Mouse (Mus musculus): ENCODE data around the gene Tapbpl. TPM values are rescaled to one million over a fixed set of nuclear protein-coding genes. Genes with fewer than 3 reads are reported as not detected.

Tapbpl gene
- total and polyA plus RNA-seq, 3 experiments: 4.1 to 7.4 (median 6.6) TPM

DNA sequence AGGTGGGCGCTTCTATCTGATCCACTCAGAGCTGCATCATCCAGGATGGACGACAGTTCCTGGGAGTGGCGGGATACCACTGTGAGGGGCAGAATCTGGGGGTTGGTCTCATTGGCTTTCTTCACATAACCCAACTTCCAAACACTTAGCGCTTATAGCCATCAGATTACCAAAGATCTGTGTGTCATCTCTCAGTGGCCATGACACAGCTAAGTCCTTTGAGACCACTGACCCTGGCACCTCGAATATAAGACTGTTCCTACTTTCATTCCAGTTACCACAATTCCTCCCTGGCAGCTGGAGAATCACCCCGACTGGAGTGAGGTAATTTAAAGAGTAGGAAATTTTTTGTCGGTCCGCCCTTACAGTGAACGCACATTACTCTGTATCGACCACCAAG lies 45.5 kb downstream of the Tapbpl start:
- H3K4me1 ChIP-seq (ENCODE audit: control insufficient read depth, insufficient read depth, low read length): peaks cover 2% of the 10 kb centered on the region
- no peaks in the 10 kb centered on the region for H3K79me2 ChIP-seq (replicated peaks; ENCODE audit: control insufficient read depth, insufficient read depth, low read length)
- H3K27ac ChIP-seq: no peak overlapping the region
- H3K27me3 ChIP-seq (ENCODE audit: control insufficient read depth, insufficient read depth, low read length): no peaks in the 10 kb centered on the region
- DNase-seq: no peak
- H3K36me3 ChIP-seq (ENCODE audit: control insufficient read depth, insufficient read depth, low read length): no peaks in the 10 kb centered on the region
- intact Hi-C loops (cut with DNase I): no loop called here
- TF ChIP-seq CTCF (IDR thresholded peaks at IDR 0.05): no peak
- TF ChIP-seq EP300 (IDR thresholded peaks at IDR 0.05; ENCODE audit: insufficient read depth, low read depth, low read length): no peak
- no peak for TF ChIP-seq POLR2A (IDR thresholded peaks at IDR 0.05; ENCODE audit: insufficient read depth, low read depth, low read length)
- WGBS: 92% methylated on average over 10 of the region's 10 CpGs
- no peak overlapping the region for H3K9ac ChIP-seq (ENCODE audit: low read depth, low read length)
- H3K4me3 ChIP-seq: no peak overlapping the region

GRCm38 (mm10) chr6:125182133-125182532 lies 49.5 kb downstream of the Tapbpl start:
- intact Hi-C loops (cut with DNase I): no loop called here
- DNase-seq: no peak
- no peak overlapping the region for H3K27ac ChIP-seq
- H3K9ac ChIP-seq (ENCODE audit: low read depth, low read length): no peak overlapping the region
- no peaks in the 10 kb centered on the region for H3K79me2 ChIP-seq (replicated peaks; ENCODE audit: control insufficient read depth, insufficient read depth, low read length)
- no peak overlapping the region for H3K4me3 ChIP-seq
- no peaks in the 10 kb centered on the region for H3K36me3 ChIP-seq (ENCODE audit: control insufficient read depth, insufficient read depth, low read length)
- TF ChIP-seq CTCF (IDR thresholded peaks at IDR 0.05): no peak
- no peak for TF ChIP-seq EP300 (IDR thresholded peaks at IDR 0.05; ENCODE audit: insufficient read depth, low read depth, low read length)
- TF ChIP-seq POLR2A (IDR thresholded peaks at IDR 0.05; ENCODE audit: insufficient read depth, low read depth, low read length): no peak
- 51% methylated on average over 5 of the region's 5 CpGs for WGBS
- no peaks in the 10 kb centered on the region; the same call in 1 of the 2 replicates for H3K4me1 ChIP-seq (ENCODE audit: control insufficient read depth, insufficient read depth, low read length)
- H3K27me3 ChIP-seq (ENCODE audit: control insufficient read depth, insufficient read depth, low read length): no peaks in the 10 kb centered on the region

DNA sequence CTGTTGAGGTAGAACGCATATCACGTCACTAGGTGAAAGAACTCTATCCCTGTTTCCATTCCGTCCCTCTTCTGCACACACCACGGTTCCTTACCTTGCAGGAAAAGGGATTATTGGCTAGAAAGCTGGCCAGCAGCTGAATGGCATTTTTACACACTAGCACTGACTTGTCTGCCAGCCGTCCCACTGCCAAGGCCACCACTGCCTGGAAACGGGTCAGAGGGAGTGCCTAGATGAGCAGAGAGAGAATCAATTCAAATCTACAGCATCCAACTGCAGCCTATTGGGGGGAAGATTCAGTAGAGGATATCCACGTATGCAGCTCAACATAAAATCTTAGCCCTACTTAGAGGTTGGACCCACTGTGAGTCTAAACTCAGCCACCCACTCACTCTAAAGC lies 52.1 kb downstream of the Tapbpl start:
- H3K4me3 ChIP-seq: no peak overlapping the region

GRCm38 (mm10) chr6:125175469-125175868 lies 56.2 kb downstream of the Tapbpl start:
- H3K4me3 ChIP-seq: no peak overlapping the region
- H3K79me2 ChIP-seq (replicated peaks; ENCODE audit: control insufficient read depth, insufficient read depth, low read length): no peaks in the 10 kb centered on the region
- no peaks in the 10 kb centered on the region for H3K4me1 ChIP-seq (ENCODE audit: control insufficient read depth, insufficient read depth, low read length)
- WGBS: 93% methylated on average over 5 of the region's 5 CpGs
- DNase-seq: no peak
- no peaks in the 10 kb centered on the region for H3K27me3 ChIP-seq (ENCODE audit: control insufficient read depth, insufficient read depth, low read length)
- TF ChIP-seq EP300 (IDR thresholded peaks at IDR 0.05; ENCODE audit: insufficient read depth, low read depth, low read length) (no peak), POLR2A (IDR thresholded peaks at IDR 0.05; ENCODE audit: insufficient read depth, low read depth, low read length) (no peak)
- H3K27ac ChIP-seq: no peak overlapping the region
- H3K36me3 ChIP-seq (ENCODE audit: control insufficient read depth, insufficient read depth, low read length): no peaks in the 10 kb centered on the region
- intact Hi-C loops (cut with DNase I): no loop called here
- no peak overlapping the region for H3K9ac ChIP-seq (ENCODE audit: low read depth, low read length)

More for the DNA sequence above, 52.1 kb downstream of the Tapbpl start:
- intact Hi-C loops (cut with DNase I): no loop called here
- Histone ChIP-seq H3K27me3 (ENCODE audit: control insufficient read depth, insufficient read depth, low read length) (no peaks in the 10 kb centered on the region), H3K27ac (no peak overlapping the region), H3K79me2 (replicated peaks; ENCODE audit: control insufficient read depth, insufficient read depth, low read length) (no peaks in the 10 kb centered on the region), H3K9ac (ENCODE audit: low read depth, low read length) (no peak overlapping the region), H3K36me3 (ENCODE audit: control insufficient read depth, insufficient read depth, low read length) (no peaks in the 10 kb centered on the region), H3K4me1 (ENCODE audit: control insufficient read depth, insufficient read depth, low read length) (no peaks in the 10 kb centered on the region; the same call in 1 of the 2 replicates)
- peak in 1 of 2 experiments; percentile 12 for DNase-seq
- WGBS: 91% methylated on average over 7 of the region's 7 CpGs
- TF ChIP-seq EP300 (IDR thresholded peaks at IDR 0.05; ENCODE audit: insufficient read depth, low read depth, low read length): no peak
- no peak for TF ChIP-seq CTCF (IDR thresholded peaks at IDR 0.05)
- no peak for TF ChIP-seq POLR2A (IDR thresholded peaks at IDR 0.05; ENCODE audit: insufficient read depth, low read depth, low read length)

Small RNA genes lying within 50 kb of the gene (microRNA-seq; reads per million reads assigned to microRNA genes)
- 2.3 to 3.9 reads per million in 2 experiments for gene Mir3098
- gene Mir8113: 0 reads per million in 2 experiments

Other genes with a start within 250 kb of the Tapbpl start
- gene Pianp, start 235.2 kb downstream of the Tapbpl start, total RNA-seq (2021): under 1 TPM; 0.43 to 0.50 TPM
- 1.7 and 2.0 TPM in 2 replicates for gene Pianp, start 235.2 kb downstream of the Tapbpl start, polyA plus RNA-seq (2012; rRNA removed)
- gene Zfp384, start 222.7 kb downstream of the Tapbpl start, total RNA-seq (2021): 10 to 100 TPM; 22.4 to 22.8 TPM
- gene Zfp384, start 222.7 kb downstream of the Tapbpl start, polyA plus RNA-seq (2012; rRNA removed): 28.2 and 33.5 TPM in 2 replicates
- gene Ing4, start 192.1 kb downstream of the Tapbpl start, total RNA-seq (2021): 10 to 100 TPM; 26.1 to 27.1 TPM
- 26.3 and 36.2 TPM in 2 replicates for gene Ing4, start 192.1 kb downstream of the Tapbpl start, polyA plus RNA-seq (2012; rRNA removed)
- gene Acrbp, start 182.2 kb downstream of the Tapbpl start, total RNA-seq (2021): 1 to 10 TPM; 1.9 to 2.3 TPM
- gene Acrbp, start 182.2 kb downstream of the Tapbpl start, polyA plus RNA-seq (2012; rRNA removed): 13.6 and 16.3 TPM in 2 replicates
- under 1 TPM in 1 of 2 experiments, not detected in 1; 0.20 TPM for gene Lpar5, start 163.9 kb downstream of the Tapbpl start, total RNA-seq (2021)
- 1.2 and 2.3 TPM in 2 replicates for gene Lpar5, start 163.9 kb downstream of the Tapbpl start, polyA plus RNA-seq (2012; rRNA removed)
- 100 to 1,000 TPM in 1 of 2 experiments, 10 to 100 TPM in 1; 97.1 to 113 TPM for gene Chd4, start 135.9 kb downstream of the Tapbpl start, total RNA-seq (2021)
- 28.3 and 31.6 TPM in 2 replicates for gene Chd4, start 135.9 kb downstream of the Tapbpl start, polyA plus RNA-seq (2012; rRNA removed)
- gene Nop2, start 100.0 kb downstream of the Tapbpl start, total RNA-seq (2021): 10 to 100 TPM; 18.9 to 20.3 TPM
- 8.3 and 13.6 TPM in 2 replicates for gene Nop2, start 100.0 kb downstream of the Tapbpl start, polyA plus RNA-seq (2012; rRNA removed)
- gene Iffo1, start 86.6 kb downstream of the Tapbpl start, total RNA-seq (2021): 1 to 10 TPM; 5.7 to 7.0 TPM
- gene Iffo1, start 86.6 kb downstream of the Tapbpl start, polyA plus RNA-seq (2012; rRNA removed): 19.7 and 21.8 TPM in 2 replicates
- 1,000 to 10,000 TPM; 4,018 to 4,312 TPM for gene Gapdh, start 65.4 kb downstream of the Tapbpl start, total RNA-seq (2021)
- 7,726 and 8,318 TPM in 2 replicates for gene Gapdh, start 65.4 kb downstream of the Tapbpl start, polyA plus RNA-seq (2012; rRNA removed)
- gene Ncapd2, start 40.2 kb downstream of the Tapbpl start, total RNA-seq (2021): 10 to 100 TPM; 17.6 TPM
- 34.0 and 40.2 TPM in 2 replicates for gene Ncapd2, start 40.2 kb downstream of the Tapbpl start, polyA plus RNA-seq (2012; rRNA removed)
- gene Mrpl51, start 40.1 kb downstream of the Tapbpl start, total RNA-seq (2021): 100 to 1,000 TPM; 303 to 343 TPM
- gene Mrpl51, start 40.1 kb downstream of the Tapbpl start, polyA plus RNA-seq (2012; rRNA removed): 166 and 170 TPM in 2 replicates
- gene Vamp1, start 16.3 kb downstream of the Tapbpl start, total RNA-seq (2021): 1 to 10 TPM; 4.9 to 5.3 TPM
- 14.1 and 20.4 TPM in 2 replicates for gene Vamp1, start 16.3 kb downstream of the Tapbpl start, polyA plus RNA-seq (2012; rRNA removed)
- under 1 TPM; 0.41 to 0.42 TPM for gene Cd27, start 5.2 kb upstream of the Tapbpl start, total RNA-seq (2021)
- gene Cd27, start 5.2 kb upstream of the Tapbpl start, polyA plus RNA-seq (2012; rRNA removed): 0.67 and 2.2 TPM in 2 replicates
- not detected for gene Tuba3a, start 54.2 kb upstream of the Tapbpl start, total RNA-seq (2021)
- 0.82 and 0.92 TPM in 2 replicates for gene Tuba3a, start 54.2 kb upstream of the Tapbpl start, polyA plus RNA-seq (2012; rRNA removed)
- 10 to 100 TPM; 28.2 to 28.8 TPM for gene Ltbr, start 82.0 kb upstream of the Tapbpl start, total RNA-seq (2021)
- 34.8 and 36.5 TPM in 2 replicates for gene Ltbr, start 82.0 kb upstream of the Tapbpl start, polyA plus RNA-seq (2012; rRNA removed)
- gene Scnn1a, start 88.8 kb upstream of the Tapbpl start, total RNA-seq (2021): under 1 TPM; 0.37 to 0.75 TPM
- gene Scnn1a, start 88.8 kb upstream of the Tapbpl start, polyA plus RNA-seq (2012; rRNA removed): 0.76 and 3.1 TPM in 2 replicates
- gene Tnfrsf1a, start 117.5 kb upstream of the Tapbpl start, total RNA-seq (2021): 10 to 100 TPM; 50.8 to 62.8 TPM
- 57.1 and 59.7 TPM in 2 replicates for gene Tnfrsf1a, start 117.5 kb upstream of the Tapbpl start, polyA plus RNA-seq (2012; rRNA removed)
- gene Plekhg6, start 148.9 kb upstream of the Tapbpl start, total RNA-seq (2021): under 1 TPM in 1 of 2 experiments, not detected in 1; 0.08 TPM
- 0.06 and 0.14 TPM in 2 replicates for gene Plekhg6, start 148.9 kb upstream of the Tapbpl start, polyA plus RNA-seq (2012; rRNA removed)

Measured in heart, adult 2 months (tissue).